Mouse (Mus musculus) adrenal gland (tissue): ENCODE measurements around the gene Prl6a1.

Experiments
- intact Hi-C: fragments of 180-260 bp; cut with DNase I; formaldehyde crosslinking; loops from one replicate; pipeline ENCODE4 v1.15.1; 2025
- long read RNA-seq, 2 experiments: library from polyadenylated mRNA; unstranded; transcript quantifications; one replicate each; pipeline ENCODE4 v2.0.0; 2020; ENCODE audit warnings: borderline replicate concordance in 1 of 2; ENCODE audit not compliant: insufficient replicate concordance in 1 of 2

The Prl6a1 gene
- long read RNA-seq, experiment 1, result 0 reads
- long read RNA-seq, experiment 2, partial matches to known transcripts, result 0 of 1 reads
- long read RNA-seq, experiment 2, other reads (novel, unspliced or antisense), result 1 of 1 reads

GRCm38 (mm10) chr13:27312334-27313225 is at the start of gene Prl6a1:
TSS of gene Prl6a1 (plus strand) at chr13:27312627.
- intact Hi-C loops, result no loop called here

- intact Hi-C loops, result no loop called here
Observed at GRCm38 (mm10) chr13:27334989-27335388, 22.6 kb downstream of the Prl6a1 start.

GRCm38 (mm10) chr13:27342733-27343275 is 30.4 kb downstream of the Prl6a1 start:
- intact Hi-C loops, result no loop called here

GRCm38 (mm10) chr13:27345373-27345772 is 32.9 kb downstream of the Prl6a1 start, which contains the start of gene Prl8a2:
TSS of gene Prl8a2 (plus strand) at chr13:27345673.
- intact Hi-C loops, result no loop called here
